Mouse (Mus musculus) E14TG2a.4 (cell line): ENCODE data around the gene Ms4a14.

ENCODE experiments used
- CTCF ChIP-seq: conservative IDR thresholded peaks from 2 replicates; pipeline ENCODE4 v1.5.1; 2014; ENCODE audit warnings: low read length
- NANOG ChIP-seq: IDR thresholded peaks from 2 replicates; pipeline ENCODE4 v1.6.1; 2014; ENCODE audit warnings: borderline replicate concordance, low read length, mixed read lengths
- POU5F1 ChIP-seq: IDR thresholded peaks from 2 replicates; pipeline ENCODE4 v1.6.1; 2014; ENCODE audit warnings: low read length, borderline replicate concordance

- TF ChIP-seq CTCF (no peak), POU5F1 (no peak), NANOG (peak; percentile 81)
Measured at GRCm38 (mm10) chr19:11280223-11280622, 34.0 kb downstream of the Ms4a14 start.
